Mouse (Mus musculus) skeletal muscle tissue, adult 2 months (tissue): ENCODE measurements around the gene Igsf21.

Experiments
- DNase-seq: peaks from one replicate; pipeline ENCODE4 v3.0.0-alpha.2; 2012; ENCODE audit warnings: low read depth, low spot score

Igsf21 gene

DNA sequence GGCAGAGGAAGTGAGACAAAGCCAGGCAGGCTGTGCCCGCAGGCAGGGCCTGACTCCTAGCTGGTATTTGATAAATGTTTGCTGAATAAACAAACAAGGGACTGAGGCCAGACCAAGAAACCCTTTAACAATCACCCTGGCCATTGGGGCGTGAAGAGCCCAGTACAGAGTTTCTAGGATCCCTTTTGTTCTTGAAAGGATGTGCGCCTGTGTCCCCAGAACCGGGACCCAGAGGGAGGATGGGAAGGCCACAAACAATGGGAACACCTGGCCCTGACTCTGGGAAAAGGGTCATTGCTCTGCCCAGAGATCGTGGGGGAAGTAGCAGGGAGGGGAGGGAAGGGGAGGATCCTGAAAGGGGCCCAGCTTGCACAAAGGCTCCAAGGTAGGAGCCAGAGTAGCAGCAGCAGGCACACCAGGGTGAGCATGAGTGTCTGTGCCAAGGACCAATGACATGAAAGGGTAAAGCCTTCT lies 269.2 kb downstream of the Igsf21 start:
- no peak for DNase-seq
